Mouse (Mus musculus): ENCODE measurements around the gene Cyp2d11.

- TF ChIP-seq CTCF (IDR thresholded peaks at IDR 0.05; ENCODE audit: low read depth, low read length) (no peak), POLR2A (IDR thresholded peaks at IDR 0.05; ENCODE audit: insufficient read depth, low read length) (no peak)
Measured at GRCm38 (mm10) chr15:82433137-82433536, 39.3 kb upstream of the Cyp2d11 start, which contains the start of gene Cyp2d9.

Measured in ES-Bruce4 (cell line).